Mouse (Mus musculus) kidney, postnatal 25 days (tissue): ENCODE results near the gene Adgrv1.
A peak's percentile ranks its signal among the peaks of the same experiment; 100 is the strongest.

Experiments used
- DNase-seq, 2 experiments: peaks; one replicate each; pipeline ENCODE4 v3.0.0; 2021; ENCODE audit warnings: mixed read lengths in 2 of 2

Adgrv1 gene

DNA sequence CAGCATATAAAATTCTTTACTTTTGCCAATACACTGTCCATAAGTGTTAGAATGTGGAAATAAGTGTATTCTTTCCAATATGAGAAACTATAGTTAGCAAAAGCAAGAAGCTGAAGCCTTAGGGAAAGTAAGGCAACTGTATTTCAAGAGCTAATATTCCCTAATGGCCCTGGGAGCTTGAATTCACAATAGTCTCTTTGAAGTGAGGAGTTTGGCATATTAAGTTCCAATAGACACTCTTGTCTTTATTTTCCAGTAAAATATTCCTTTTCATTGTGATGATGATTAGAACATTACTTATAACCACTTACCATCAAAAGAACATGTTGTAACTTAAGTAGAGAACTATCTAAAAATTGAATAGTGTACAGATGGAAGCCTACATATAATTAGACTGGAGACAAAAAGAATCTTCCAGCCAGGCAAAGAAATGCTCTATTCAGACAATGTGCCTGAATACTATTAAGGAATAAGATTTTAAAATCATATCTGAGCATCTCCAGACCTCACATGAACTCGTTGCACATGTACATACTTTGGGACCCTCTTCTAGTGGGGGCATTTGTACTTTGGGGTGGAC is 225.0 kb downstream of the Adgrv1 start:
- no peak for DNase-seq

DNA sequence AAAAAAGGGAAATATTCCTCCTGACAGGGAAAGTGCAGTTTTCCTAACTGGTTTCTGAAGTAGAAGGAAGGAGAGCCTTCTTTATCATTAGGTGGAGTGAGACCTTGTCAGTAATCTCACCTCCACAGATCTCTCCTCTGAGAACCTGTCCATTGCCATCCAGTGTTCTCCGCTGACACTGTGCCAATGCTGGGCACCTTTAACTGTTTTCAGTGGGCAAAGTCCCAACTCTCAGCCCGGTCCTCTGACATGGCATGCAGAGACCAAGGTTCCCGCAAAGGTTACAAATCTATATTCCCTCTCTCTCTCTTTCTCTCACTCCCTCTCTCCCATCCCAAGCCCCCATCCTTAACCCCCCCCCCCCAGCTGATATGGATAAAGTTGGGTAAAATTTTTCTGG is 230.1 kb downstream of the Adgrv1 start:
- DNase-seq, result peak; percentile 76 to 77

DNA sequence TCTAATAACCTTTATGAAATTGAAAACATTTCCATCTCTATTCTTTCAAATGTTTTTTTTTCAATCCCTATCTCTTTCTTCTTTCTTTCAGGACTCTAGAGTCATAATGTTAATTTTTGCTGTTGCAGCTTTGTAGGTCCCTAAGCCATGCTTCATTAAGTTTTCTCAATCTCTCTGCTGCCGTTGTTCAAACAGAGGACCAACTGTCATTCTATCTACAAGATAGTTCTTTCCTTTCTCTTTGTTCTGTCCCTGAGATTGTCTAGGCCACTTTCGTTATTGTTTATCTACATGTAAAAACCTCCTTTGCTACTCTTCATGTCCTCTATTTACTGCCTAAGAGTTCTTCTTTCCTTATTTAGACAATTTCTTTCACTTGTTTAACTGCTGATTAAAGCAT is 230.8 kb downstream of the Adgrv1 start:
- no peak for DNase-seq

DNA sequence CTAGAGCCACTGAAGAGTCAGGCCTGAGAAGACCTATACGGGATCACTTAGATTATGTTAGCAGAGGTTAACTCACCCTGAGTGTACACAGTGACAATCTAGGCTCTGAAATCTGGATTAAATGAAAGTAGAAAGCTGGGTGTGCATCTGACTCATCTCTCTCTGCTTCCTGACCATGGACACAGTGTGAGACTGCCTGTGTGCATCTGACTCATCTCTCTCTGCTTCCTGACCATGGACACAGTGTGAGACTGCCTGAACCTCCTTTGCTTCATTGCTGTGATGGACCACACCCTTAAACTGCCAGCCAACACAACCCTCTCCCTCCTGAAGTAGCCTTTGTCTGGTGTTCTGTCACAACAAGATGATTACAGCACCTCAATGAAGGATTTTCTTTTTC is 231.2 kb downstream of the Adgrv1 start:
- no peak for DNase-seq

DNA sequence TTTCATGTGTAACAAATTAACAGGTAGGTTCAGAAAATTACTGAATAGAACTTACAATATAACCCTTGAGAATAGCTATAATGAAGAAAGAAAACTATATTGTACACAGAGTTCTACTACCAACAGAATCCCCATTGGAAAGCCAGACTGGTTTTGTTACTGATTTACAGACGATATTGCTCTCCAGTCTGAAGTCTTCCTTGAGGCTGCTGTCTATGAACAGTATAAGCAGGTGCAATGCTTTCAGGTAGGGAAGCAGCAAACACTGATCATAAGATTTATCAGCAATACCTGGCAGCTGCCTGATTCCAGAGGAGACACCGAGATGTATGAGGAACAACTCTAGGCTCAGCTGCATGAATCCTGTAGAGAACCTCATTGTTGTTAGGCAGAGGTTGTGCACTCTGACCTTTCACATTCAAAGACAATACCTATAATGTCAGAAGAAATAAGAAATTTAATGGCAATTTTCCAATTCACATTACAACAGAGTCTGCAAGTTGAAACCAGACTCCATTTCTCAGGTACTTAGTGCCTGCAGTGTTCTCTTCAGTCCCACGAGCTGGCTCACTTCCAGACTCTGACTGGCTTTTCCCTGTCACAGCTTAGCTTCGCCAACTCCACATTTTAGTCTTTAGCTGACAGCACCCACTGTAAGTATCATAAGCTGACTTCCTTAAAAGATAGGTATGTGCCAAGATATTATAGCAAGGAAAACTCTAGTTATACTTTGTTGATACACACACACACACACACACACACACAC is 247.2 kb downstream of the Adgrv1 start:
- DNase-seq, result peak; percentile 80 to 81

DNA sequence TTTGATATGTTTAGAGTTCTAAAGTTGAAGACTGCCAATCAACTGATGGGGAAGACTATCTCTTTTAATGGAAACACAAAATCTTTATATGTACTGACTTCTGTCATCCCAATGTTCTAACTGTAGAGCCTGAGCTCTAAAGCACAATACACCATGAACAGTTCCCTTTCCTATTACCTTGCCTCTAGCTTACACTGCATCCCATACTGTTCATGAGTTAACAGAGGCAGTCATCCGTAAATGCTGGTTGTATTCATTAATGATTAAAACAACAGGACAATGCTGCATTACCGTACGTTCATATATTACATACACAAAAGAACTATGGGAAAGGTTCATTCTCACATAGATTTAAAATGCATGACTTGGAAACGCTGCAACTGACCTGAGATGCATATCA is 251.1 kb downstream of the Adgrv1 start:
- DNase-seq, result no peak

DNA sequence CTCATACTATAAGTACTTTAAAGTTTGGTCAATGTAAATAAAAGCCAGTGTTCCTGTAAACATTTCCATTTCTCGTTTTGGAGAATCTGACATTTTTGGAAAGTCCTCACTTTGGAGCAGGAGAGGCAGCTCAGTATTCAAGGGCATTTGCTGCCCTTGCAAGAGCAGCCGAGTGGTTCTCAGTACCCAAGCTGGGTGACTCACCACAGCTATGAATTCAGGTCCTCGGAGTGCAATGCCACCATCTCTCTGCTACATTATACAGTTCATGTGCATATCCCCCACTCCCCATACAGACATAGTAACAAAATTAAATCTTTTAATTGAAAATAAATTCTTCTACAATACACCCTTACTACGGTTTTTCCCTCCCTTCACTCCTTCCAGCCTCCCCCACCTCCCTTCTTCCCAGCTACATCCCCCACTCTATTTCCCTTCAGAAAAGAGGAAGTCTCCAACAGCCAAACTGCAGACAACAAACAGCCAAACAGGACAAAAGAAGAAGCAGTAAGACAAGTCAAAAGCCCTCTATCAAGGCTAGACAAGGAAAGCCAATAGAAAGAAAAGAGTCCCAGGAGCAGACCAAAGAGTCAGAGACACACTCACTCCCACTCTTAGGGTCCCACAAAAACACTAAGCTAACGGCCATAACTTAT is 262.0 kb downstream of the Adgrv1 start:
- no peak for DNase-seq

DNA sequence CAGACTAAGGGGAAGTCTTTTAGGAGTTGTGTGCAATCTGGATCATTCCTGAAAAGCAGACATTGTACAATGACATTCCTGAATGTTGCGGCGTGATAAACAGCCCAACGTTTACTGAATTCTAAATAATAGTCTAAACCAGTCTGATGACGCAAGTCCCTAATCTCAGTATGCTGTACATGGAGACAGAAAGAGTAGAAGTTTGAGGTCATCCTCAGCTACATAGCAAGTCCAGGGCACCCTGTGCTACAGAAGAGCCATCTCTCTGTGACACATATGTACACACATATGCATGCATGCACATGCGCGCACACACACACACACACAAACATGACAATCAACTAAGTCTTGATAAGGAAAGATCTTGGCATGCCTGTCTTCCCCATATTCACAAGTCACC is 262.8 kb downstream of the Adgrv1 start:
- no peak for DNase-seq

DNA sequence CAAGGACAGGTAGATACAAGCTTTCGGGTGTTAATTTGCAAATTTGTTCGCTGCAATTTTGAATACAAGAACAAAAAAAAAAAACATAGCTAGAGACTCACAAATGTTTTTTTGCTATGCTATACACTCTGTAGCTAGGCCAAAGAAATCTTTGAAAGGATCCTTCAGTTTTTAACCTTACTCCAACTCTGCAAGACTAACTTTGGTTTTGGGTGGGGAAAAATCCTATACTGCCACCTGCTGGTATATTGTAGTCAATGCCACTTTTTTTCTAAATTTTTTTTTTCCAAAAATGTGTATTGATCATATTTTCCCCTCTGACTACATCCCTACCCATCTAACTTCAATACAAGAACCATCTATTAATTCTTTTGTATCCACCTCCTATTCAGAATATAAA is 263.4 kb downstream of the Adgrv1 start:
- no peak for DNase-seq

DNA sequence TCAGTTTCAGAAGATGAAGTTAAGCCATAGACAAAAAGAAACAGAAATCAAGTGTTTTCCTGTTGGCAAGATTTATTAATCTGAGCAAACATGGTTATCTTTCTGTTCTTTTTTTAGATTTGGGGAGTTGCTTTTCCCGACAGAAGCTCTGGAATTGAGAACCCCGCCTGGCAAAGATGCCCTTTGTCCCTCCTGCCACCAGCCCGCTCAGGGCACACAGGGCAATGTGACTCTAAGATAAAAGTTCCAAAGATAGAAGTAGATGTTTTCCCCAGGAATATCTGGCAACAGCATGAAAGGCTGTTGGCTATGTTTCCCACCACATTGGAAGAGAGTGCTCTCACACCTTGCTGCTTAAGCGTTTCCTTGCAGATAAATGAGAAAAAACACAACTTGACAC is 264.0 kb downstream of the Adgrv1 start:
- DNase-seq, result peak; percentile 31 to 67

DNA sequence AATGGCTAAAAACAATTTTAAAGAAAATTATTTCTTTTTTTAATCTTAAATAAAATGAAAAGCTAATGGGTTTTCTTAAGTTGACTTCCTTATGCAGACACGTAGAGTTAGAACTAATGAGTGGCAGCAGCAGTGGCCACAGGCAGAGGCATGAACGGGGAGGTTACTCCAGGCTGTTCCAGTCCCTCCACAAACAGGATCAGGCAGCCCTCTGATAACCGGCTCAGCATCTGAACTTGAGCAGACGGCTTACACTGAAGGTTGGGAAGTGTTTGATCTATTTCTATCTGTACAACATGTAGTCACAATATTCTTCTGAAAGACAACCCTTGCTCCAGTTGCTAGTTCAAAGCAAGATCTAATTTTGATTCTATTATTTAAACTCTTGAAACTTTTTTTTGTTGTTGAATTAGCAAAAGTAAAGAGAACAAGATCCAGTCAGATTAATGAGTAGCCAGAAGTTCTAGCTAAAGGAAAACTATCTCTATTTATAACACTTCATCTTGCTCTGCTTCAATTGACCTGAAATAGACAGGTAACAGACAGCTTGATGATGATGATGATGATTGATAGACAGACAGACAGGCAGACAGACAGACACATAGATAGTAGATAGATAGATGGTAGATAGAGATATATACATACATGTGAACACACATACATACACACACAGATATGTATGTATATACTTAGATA is 265.1 kb downstream of the Adgrv1 start:
- DNase-seq, result peak; percentile 23 to 61

DNA sequence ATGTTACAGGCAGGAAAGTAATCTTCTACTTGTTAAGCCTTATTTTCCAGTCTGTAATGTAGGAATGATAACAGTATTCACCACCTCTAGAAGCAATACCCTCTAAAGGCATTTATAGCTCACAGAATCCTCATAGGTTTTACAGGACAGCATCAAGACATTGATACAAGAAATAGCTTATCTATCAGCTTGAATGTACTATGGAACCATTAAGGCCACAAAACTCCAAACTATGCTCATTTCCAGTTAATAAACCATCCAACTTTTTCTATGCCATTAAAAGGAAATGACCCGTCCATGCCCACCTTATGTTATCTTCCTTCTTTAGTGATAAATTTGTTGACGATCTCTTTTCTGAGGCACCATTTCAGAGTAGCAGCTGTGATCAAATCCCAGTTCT is 272.6 kb downstream of the Adgrv1 start:
- DNase-seq, result no peak

DNA sequence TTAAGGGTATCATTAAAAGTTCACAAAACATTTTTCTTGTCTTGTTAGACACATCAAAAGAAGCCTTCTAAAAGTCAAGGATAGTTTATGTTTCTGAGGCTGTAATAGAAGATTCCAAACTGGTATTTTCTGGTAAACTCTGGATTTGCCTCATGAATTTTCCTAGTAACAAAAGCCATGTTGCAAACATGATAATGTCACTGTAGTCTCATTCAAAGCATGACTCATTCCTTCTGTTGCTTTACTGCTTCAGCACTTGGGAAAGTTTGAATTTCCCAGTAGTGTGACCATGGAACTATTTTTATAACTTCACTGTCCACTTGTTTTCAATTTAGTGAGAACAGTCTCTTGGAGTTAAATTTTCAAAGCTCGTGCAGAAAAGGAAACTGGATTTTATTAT is 274.2 kb downstream of the Adgrv1 start:
- DNase-seq, result no peak

DNA sequence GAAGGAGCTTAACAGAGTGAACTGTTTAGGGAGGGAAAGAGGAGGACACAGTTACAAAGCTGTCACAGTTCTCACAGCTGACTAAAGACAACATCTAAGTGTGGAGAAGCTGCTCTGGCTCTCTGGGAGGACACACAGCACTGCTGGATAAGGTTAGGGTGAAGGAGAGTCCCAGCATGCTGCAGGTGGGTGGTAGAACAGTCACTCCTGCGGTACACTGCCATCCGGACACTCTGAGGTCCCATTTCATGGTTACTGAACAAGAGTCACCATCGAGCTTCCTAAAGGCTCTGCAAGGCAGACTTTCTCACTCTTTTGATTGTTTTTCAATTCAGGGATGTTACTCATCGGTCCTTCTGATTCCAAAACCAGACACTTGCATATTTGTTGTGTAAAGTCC is 274.6 kb downstream of the Adgrv1 start:
- DNase-seq, result no peak

DNA sequence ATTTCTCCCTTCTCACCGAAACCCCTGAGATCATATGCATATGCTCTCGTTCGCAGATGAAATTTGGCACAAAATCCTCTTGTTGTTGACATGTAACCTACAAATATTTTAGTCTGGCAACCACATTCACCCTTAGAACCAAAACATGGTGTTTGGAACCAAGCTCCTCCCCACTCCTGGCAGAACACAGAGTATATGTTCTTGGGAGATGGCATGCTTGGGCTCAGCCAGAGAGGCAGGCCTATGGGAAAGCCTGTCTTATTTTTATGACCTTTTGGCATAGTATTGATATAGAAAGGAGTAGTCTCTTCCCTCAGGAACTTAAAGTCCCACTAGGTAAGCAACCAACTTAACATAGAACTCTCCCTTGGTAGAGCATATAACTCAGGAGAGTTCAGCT is 275.7 kb downstream of the Adgrv1 start:
- no peak for DNase-seq

DNA sequence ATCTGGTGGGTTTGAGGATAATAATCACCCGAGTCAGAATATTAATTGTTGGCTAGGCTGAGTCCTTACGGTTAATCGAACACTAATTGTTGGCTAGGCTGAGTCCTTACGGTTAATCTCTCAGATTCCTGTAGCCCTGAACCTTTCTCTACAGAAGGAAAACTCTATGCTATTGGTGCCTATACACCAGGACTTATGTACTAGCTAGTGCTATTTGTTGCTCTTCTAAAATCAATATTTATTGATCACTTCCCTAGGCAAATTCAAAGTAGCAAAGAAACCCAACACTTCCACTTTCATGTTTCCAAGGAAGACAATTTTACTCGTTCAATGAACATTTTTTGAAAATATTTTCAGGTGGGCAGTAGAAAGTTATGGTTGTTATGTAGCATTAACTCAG is 278.4 kb downstream of the Adgrv1 start:
- no peak for DNase-seq

DNA sequence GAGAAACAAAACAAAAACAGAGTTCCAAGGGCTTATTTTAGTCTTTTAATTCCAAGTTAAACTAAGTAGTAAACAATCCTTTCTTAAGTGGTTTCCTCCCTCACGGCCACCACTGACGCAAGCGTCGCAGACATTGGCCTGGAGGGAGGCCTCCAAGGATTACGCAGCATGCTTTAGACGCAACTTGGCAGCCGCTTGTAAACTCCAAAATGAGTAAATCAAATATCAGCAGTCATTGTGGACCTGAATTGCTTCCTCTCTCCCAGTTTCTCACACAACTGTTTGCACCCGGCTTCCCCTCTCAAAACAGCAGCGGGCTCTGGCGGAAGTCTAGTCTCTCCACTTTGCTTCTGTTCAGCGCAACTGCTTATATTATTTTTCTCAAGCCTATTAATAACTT is 280.7 kb downstream of the Adgrv1 start:
- peak; percentile 43 to 81 for DNase-seq

DNA sequence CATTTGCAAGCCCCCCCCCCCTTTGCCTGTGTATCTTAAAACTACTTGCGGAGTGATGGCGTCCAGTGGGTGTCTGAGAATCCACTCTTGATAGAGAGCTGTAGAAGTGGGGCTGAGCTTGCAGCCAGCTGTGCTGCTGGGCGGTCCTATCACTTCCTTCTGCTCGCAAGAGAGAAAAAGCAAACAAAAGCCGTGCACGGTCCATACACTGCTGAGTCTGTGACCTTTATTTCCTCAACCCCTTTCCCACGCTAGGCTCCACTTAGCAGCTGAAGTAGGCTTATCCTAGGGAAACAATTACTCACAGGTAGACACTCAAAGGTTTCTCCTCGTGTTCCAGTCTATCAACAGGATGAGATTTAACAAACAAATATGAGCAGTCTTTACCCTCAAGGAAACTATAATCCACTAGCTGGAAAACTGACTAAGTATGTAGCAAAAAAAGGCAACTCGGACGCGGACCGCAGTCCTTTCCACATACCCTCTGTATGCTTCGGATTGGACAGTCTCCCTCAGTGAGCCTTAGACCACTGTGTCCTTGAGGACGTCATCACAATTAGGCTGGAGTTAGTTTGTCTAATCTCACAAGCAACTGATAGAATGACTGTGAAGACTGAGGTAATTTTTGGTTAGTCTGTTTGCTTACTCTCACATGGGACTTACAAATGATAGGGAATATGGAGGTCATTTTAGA is 281.3 kb downstream of the Adgrv1 start:
- DNase-seq, result peak; percentile 28 to 54

DNA sequence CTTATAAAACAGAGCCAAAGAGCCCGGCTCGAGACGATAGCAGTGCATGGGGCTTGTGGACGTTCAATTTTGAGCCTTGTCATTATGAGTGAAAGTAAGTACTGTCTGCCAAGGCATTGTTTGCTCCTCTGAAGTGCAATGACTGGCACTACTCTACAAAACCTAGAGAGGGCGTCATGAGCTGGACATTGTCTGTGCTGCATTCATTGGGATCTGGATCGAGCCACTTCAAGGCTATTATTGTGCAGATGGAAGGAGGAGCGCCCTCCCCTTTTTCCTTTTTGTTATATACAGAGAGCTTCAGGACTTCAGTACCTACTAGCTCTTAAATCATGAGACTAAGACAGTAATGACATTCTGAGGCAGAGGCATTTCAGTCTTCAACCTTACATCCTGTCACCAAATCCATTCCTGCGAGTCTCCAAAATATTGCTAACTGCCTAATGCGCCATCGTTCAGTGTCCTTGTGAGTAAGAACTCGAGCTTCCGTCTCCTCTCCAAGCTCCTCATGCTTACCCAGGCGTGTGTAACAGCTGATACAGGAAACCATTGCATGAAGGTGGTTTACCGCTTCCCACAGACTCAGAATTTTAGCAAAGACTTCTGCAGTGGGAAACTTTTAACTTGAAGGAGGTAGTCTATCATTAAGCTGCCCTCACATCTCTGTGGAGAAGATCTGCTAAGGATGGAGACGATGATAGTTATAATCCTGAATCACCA is 285.5 kb downstream of the Adgrv1 start:
- no peak for DNase-seq

DNA sequence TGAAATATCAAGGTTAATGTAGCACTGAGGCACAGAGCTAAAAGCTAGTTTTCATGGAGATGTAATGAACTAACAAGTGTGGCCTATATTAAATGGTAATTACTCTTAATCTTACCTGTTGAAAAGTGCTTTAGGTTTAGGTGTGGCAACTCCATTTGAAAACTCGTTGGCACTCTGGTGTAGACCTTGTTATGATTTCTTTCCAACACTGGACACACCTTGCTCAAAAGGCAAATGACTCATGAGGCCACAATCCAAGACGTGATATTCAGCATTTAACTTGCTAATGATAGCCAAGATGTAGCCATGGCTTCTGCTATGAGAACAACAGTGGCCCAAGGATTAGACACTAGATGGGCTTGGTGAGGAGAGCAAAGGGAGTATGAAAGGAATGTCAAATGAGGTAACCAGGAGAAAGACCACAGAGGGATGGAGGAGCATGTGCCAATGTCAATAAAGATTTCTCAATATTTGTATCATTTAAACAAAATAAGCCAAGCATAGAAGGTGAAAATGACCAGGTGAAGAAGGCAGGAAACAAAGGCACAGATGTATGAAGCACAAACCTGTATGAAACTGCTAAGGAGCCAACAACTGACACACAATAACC is 289.9 kb downstream of the Adgrv1 start:
- DNase-seq, result no peak

DNA sequence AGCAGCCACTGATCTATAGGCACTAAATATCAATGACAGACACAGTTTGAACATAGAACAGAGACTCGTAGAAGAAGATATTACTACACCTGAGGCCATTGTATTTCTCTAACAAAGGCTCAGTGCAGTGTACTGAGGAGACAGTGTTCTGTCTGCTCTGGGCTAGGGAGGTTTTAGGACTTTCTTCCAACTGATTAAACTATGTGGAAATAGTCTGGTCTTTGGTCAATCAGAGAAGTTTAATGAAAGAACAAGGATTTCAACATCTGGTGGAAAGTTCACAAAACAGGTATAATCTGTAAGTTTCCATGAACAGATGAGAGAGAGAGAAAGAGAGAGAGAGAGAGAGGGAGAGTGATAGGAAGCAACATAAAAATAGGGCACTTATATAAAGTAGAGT is 297.7 kb downstream of the Adgrv1 start:
- DNase-seq, result no peak

DNA sequence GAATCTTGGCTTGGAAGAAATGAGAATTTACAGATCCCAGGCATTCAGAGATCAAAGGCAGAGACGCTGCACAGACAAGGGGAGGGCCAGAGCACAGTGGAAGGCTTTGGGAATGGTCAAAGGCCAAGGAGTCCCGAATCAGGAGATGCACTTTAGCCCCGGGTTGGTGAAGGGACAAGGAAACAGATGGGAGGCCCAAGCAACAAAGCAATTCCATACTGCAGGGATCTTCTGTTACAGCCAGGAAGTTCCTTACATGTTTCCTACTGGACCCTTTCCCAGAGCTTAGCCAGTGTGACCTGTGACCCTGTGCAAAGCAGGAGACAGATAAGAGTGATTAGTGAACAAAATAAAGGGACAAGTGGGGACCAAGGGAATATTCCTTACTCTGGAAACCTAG is 300.9 kb downstream of the Adgrv1 start:
- peak; percentile 68 to 82 for DNase-seq
